Mouse (Mus musculus) ES-E14 (cell line): ENCODE data around the gene Gm20661. TPM values are rescaled to one million over a fixed set of nuclear protein-coding genes. Genes with fewer than 3 reads are reported as not detected.

Source experiments
- DNase-seq: peaks from one replicate; pipeline ENCODE4 v3.0.0-alpha.2; 2013; ENCODE audit warnings: low read depth, low spot score
- H3K27ac ChIP-seq: 2 replicates; pipeline ENCODE4 v1.5.1; 2012; ENCODE audit warnings: low read depth, mild to moderate bottlenecking, low read length, moderate library complexity, mixed read lengths; ENCODE audit not compliant: poor library complexity, insufficient read depth, severe bottlenecking
- H3K36me3 ChIP-seq: 2 replicates; pipeline ENCODE4 v1.6.1; 2012; ENCODE audit warnings: mild to moderate bottlenecking, low read length, moderate library complexity, mixed read lengths; ENCODE audit not compliant: control insufficient read depth, poor library complexity, insufficient read depth, severe bottlenecking
- H3K4me1 ChIP-seq, 2 experiments: fragments of 150-350 bp in 1 of 2; sonication (generic) in 1 of 2; 2 replicates each; pipeline ENCODE4 v1.6.1; 2012; ENCODE audit warnings: low read length in 2 of 2, mild to moderate bottlenecking in 1 of 2, mixed read lengths in 1 of 2; ENCODE audit not compliant: control insufficient read depth in 2 of 2, insufficient read depth in 2 of 2, poor library complexity in 1 of 2
- H3K4me3 ChIP-seq, 2 experiments: fragments of 150-350 bp in 1 of 2; sonication (generic) in 1 of 2; 2 replicates each; pipeline ENCODE4 v1.5.1; 2012; ENCODE audit warnings: low read length in 2 of 2, low read depth in 1 of 2, mild to moderate bottlenecking in 1 of 2, mixed read lengths in 1 of 2; ENCODE audit not compliant: insufficient read depth in 1 of 2, poor library complexity in 1 of 2, severe bottlenecking in 1 of 2
- H3K9ac ChIP-seq: 2 replicates; pipeline ENCODE4 v1.6.1; 2012; ENCODE audit warnings: low read depth, mild to moderate bottlenecking, low read length, mixed read lengths; ENCODE audit not compliant: poor library complexity, insufficient read depth, severe bottlenecking
- H3K9me3 ChIP-seq: fragments of 150-350 bp; sonication (generic); 2 replicates; pipeline ENCODE4 v1.6.1; 2012; ENCODE audit warnings: low read depth, mild to moderate bottlenecking, low read length; ENCODE audit not compliant: control insufficient read depth, insufficient read depth
- CHD2 ChIP-seq: IDR thresholded peaks from 2 replicates; pipeline ENCODE4 v1.6.1; 2014; ENCODE audit warnings: mild to moderate bottlenecking, low read depth, low read length, inconsistent platforms
- HCFC1 ChIP-seq: IDR thresholded peaks from 2 replicates; pipeline ENCODE4 v1.6.1; 2012; ENCODE audit warnings: low read length, inconsistent platforms, borderline replicate concordance; ENCODE audit not compliant: insufficient read depth
- MAFK ChIP-seq: IDR thresholded peaks from 2 replicates; pipeline ENCODE4 v1.6.1; 2014; ENCODE audit warnings: mild to moderate bottlenecking, low read depth, low read length, inconsistent platforms; ENCODE audit not compliant: insufficient read depth
- ZC3H11A ChIP-seq: IDR thresholded peaks from 2 replicates; pipeline ENCODE4 v1.6.1; 2012; ENCODE audit warnings: low read depth, mild to moderate bottlenecking, inconsistent platforms, low read length, borderline replicate concordance
- ZNF384 ChIP-seq: IDR thresholded peaks from 2 replicates; pipeline ENCODE4 v1.6.1; 2012; ENCODE audit warnings: low read depth, low read length, inconsistent platforms
- in situ Hi-C, 2 experiments: fragments of 600-800 bp; cut with MboI; formaldehyde crosslinking; loops; one replicate each; pipeline ENCODE4 v1.15.1; 2025; ENCODE audit warnings: low sequenced_read_pairs in 2 of 2, inconsistent platforms in 1 of 2; ENCODE audit not compliant: unreplicated experiment in 2 of 2
- total RNA-seq: library from RNA; depleted of rRNA; stranded (reverse); fragments of 300-350 nt; gene quantifications from 2 replicates; pipeline ENCODE4 v1.2.3, GENCODE M21; 2012

Gene Gm20661
- total RNA-seq, 1 experiment: 0.18 TPM

DNA sequence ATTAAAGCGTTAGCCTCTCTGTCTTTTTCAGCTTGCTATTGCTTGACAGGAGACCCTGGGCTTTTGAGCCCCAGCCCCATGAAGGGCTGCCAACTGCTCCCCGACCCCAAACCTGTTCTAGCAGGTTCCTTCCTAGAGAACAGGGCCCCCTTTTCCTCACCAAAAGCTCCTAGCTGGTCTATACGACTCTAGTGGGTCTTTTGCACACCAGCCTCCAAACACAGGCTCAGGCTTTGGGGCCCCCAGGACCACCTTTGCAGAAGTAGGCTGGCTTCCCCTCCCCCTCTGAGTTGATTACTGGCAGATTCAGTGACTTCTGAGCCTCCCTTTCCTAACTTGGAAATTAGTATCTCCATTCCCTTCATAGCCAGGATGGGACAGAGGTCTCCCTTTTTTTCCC is 46.0 kb upstream of the Gm20661 start:
- H3K27ac ChIP-seq: no peak overlapping the region
- no peak for TF ChIP-seq CHD2
- no peak overlapping the region; the same call in 1 of the 2 replicates for H3K9ac ChIP-seq
- no peaks in the 10 kb centered on the region for H3K9me3 ChIP-seq
- in situ Hi-C loops: no loop called here
- H3K4me3 ChIP-seq: peak overlapping the region; percentile 76 to 82; a peak in 3 of 4 replicates
- DNase-seq: no peak
- H3K36me3 ChIP-seq: no peaks in the 10 kb centered on the region
- peaks cover 0 to 7% of the 10 kb centered on the region in 2 experiments; a peak in 3 of 4 replicates for H3K4me1 ChIP-seq

DNA sequence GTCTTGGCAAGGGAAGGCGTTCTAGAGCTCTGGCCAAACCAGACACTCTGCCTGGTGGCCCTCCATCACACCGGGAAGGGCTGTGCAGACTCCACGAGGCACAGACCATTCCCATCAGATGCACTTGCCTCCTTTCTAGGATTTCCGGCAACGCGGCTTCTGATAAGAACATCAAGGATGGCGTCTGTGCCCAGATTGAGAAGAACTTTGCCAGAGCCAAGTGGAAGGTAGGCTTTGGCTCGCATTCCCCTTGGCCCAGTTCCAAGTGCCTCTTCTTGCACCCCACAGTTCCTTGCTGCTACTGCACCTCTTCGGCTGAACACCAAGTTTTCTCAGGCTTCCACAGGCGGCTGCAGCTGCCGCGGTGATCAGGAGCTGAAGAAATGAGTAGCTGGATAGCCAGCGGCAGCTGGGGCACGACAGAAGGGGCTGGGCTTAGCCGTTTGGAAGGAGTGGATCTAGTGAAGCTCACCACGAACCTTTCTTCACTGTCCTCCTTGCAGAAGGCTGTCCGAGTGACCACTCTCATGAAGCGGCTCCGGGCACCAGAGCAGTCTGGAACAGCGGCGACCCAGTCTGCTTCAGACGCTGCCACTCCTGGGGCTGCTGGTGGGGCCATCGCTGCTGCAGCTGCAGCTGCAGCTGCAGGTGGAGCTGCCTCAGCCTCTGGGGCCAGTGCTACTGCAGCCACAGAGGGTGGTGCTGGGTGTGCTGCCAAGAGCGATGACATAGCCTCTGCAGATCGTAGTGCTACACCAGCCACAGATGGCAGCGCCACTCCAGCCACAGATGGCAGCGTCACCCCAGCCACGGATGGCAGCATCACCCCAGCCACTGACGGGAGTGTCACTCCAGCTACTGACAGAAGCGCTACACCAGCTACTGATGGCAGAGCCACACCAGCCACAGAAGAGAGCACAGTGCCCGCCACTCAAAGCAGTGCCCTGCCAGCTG is 35.3 kb upstream of the Gm20661 start:
- H3K9me3 ChIP-seq: no peaks in the 10 kb centered on the region
- peaks cover 17% of the 10 kb centered on the region for H3K36me3 ChIP-seq
- no peak for DNase-seq
- TF ChIP-seq HCFC1 (no peak), MAFK (no peak), ZC3H11A (no peak), CHD2 (no peak), ZNF384 (no peak)
- H3K9ac ChIP-seq: no peak overlapping the region
- no peak overlapping the region for H3K27ac ChIP-seq
- in situ Hi-C loops: no loop called here
- H3K4me1 ChIP-seq: peaks cover 0 to 2% of the 10 kb centered on the region in 2 experiments; a peak in 1 of 4 replicates
- no peak overlapping the region for H3K4me3 ChIP-seq

DNA sequence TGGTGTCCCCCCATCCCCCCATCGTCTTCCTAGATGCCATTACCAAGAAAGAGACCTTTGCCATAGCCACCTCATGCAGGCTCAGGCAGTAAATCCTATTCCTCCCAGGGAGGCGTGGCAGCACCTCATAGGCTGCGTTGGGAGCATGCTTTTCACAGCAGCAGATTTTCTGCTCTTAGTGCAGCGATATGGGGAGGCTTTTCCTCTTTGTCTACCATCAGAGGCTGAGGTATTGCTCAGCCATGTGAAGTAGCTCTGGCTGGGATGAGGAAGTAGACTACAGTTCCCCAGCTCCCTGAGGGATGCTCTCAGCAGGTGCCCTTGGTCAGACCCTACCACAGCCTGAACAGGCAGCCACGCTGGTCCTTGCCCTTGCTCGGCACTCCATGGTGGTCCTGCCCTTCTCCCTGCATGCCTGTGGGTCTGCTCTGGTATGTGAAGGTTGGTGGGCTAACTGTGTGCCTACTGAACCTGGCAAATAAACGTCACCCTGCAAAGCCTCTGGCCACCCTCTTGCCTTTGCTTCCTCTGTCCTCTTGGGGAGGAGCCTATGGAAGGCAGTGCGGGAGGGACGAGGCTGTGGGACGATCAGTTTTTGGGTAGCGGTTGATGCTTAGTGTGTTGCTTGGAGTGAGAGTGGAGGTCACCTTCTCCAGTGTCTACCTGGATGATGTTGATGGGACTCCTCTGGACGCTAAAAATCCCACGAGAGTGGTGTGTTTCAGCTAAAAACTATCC is 33.5 kb upstream of the Gm20661 start:
- H3K4me1 ChIP-seq: peaks cover 0 to 2% of the 10 kb centered on the region in 2 experiments; a peak in 1 of 4 replicates
- H3K9ac ChIP-seq: no peak overlapping the region
- TF ChIP-seq CHD2: no peak
- TF ChIP-seq ZC3H11A: no peak
- TF ChIP-seq ZNF384: no peak
- TF ChIP-seq MAFK: no peak
- no peak for TF ChIP-seq HCFC1
- H3K36me3 ChIP-seq: peaks cover 19% of the 10 kb centered on the region
- no peak overlapping the region for H3K27ac ChIP-seq
- no peak overlapping the region for H3K4me3 ChIP-seq
- in situ Hi-C loops: no loop called here
- no peak for DNase-seq
- no peaks in the 10 kb centered on the region for H3K9me3 ChIP-seq

DNA sequence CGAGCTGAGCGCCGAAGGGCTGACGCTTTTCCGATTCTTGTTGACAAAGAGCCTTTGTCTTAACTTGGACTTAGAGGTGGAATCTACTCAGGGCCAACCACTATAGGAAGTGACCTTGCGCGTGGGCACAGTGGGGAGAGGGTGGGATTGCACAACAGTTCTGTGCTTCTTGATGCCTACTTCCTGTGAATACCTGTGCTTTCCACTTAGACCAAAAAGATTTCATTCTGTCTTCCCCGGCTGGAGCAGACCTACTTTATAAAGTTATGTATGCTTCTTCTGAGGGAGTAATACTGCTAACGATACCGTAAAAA is 33.0 kb upstream of the Gm20661 start, which contains the start of gene Traip:
Traip (plus strand) TSS at position 215 of the 314 bp plus-strand sequence.
- no peaks in the 10 kb centered on the region for H3K9me3 ChIP-seq
- peaks cover 0 to 2% of the 10 kb centered on the region in 2 experiments; a peak in 1 of 4 replicates for H3K4me1 ChIP-seq
- peak within 1 kb of the TSS; percentile 80 to 97 for H3K4me3 ChIP-seq
- peaks cover 19% of the 10 kb centered on the region for H3K36me3 ChIP-seq
- peak within 1 kb of the TSS; percentile 79 for H3K9ac ChIP-seq
- H3K27ac ChIP-seq: peak within 1 kb of the TSS; percentile 28; the same call in 1 of the 2 replicates
- DNase-seq: no peak
- in situ Hi-C loops: no loop called here
- TF ChIP-seq HCFC1 (no peak), ZC3H11A (no peak), MAFK (no peak), CHD2 (no peak), ZNF384 (no peak)
